Mouse (Mus musculus): Measurements from ENCODE around the gene Dgkb. TPM values are rescaled to one million over a fixed set of nuclear protein-coding genes. Genes with fewer than 3 reads are reported as not detected.

The Dgkb gene
- polyA plus RNA-seq, 1 experiment, result 1.5 TPM

DNA sequence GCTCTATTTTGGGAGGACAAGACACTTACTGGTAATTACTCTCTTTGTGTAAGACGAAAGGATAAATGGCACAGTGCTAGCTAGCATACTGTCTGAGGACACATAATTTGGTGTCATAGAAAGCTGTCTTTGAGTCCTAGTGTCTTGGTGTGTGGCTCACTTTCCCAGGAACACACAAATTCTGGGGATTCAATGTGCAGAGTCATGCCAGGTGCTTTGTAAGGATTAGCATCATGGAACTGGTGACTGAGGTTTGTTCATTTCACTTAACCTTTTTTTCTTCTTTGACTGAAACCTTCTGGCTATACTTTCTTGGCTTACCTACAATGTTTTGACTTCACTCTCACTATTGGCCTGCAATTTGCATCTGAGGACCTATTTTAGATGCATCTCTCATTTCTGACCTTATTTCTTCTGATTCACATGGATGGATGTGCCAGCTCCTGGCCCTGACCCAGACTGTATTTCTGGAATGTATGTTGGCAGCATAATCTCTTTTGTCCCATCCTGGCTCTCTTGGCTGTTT, 170.6 kb downstream of the Dgkb start:
- WGBS, result 71% methylated on average over 1 of the region's 1 CpGs
- DNase-seq (ENCODE audit: low read depth, low spot score), result no peak

DNA sequence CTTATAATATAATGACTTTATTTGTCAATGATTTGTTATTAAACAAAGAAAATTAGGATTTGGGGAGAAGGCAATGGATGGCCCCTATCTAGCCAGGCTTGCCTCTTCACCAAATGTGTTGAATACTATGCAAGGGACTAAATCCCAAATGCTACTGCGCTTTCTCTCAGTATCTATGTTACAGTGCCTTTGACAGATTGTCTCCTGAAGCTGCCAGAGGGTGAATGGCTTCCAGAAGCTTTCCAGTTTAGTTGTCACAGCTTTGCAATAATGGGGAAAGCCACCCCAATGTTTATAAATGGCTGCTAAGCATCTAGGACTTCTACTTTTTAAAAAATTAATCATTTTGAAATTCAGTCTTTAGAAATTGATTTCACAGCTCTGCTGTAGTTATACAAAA, 175.7 kb downstream of the Dgkb start:
- no peak for DNase-seq (ENCODE audit: low read depth, low spot score)
- 73% methylated on average over 1 of the region's 1 CpGs for whole genome bisulfite sequencing

DNA sequence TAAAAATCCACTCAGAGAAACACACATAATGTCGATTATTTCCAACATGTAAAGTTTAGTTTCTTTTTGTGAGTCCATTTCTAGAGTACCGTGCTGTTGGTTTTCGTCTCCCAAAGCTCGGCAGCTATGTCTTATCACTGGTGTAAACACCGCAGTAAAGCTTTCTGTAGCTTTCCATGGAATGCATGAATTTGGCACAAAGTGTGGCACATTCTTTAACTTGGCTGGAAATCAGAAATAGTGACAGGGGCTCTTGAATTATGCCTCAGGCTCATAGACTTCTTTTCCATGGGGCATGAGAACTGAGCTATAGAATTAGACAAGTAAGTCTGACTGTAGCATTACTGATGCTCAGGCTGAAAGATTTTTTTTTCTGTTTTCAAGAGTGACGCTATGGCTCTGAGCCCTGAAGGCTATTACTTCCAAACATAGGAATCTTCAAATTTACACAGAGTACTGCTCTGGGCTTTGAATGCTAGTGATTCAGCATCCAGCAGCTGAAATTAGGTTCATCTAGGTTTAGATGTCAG, 179.0 kb downstream of the Dgkb start:
- DNase-seq (ENCODE audit: low read depth, low spot score), result no peak
- 68% methylated on average over 6 of the region's 6 CpGs for WGBS

DNA sequence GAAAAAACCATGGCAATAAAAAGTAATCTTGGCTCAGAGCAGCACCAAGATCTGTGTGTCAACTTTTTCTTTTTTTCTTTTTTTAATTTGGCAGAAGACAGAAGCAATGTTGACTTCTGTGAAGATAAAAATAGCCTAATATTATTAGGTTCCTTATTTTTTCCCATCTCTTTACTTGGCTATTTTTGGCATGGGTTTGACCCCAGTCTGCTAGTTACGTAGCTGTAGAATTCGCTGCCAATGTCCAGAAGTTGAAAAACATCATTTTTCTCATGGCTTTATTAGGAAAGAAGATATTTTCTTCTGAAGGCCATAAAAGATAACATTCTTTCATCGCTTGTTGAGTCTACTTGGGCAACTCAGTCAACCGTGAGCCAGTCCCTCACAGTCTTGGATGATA, 200.1 kb downstream of the Dgkb start:
- DNase-seq (ENCODE audit: low read depth, low spot score), result no peak
- WGBS, result 68% methylated on average over 4 of the region's 4 CpGs

DNA sequence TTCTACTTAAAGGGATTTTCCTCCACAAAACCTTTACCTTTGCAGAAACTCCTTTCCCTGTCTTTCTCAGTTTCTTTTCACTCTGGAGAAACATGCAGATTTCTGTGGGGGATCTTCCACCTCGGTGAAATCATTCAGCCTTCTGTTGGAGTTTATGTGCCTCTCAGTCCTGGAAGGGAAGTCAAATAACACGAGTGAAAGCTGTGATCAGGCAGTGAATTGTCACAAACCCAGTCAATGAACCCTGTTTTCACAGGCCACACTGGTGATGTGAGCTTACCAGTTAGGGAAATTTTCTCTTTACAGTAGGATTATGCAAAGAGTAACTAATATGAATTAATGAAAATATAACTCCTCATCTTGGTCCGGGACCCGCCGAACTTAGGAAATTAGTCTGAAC, 229.7 kb downstream of the Dgkb start:
- DNase-seq (ENCODE audit: low read depth, low spot score), result no peak
- WGBS, result 82% methylated on average over 5 of the region's 5 CpGs

DNA sequence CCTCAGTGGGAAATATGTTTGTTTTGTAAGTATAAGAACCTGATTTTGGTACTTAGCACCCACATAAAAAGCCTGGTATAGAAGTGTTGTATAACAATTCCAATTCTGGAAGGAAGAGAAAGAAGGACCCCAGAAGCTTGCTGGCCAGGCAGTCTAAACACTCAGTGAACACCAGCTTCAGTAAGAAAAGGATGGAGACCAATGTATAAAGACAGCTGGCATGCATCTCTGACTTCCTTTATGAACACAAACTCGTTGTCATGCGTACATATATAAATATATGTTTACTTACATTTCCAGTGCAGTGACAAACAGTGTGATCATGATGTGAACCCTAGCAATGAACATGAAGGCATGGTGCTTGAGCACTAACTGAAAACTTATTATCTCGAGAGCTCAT, 270.7 kb downstream of the Dgkb start:
- 71% methylated on average over 3 of the region's 3 CpGs for WGBS
- DNase-seq (ENCODE audit: low read depth, low spot score), result no peak

DNA sequence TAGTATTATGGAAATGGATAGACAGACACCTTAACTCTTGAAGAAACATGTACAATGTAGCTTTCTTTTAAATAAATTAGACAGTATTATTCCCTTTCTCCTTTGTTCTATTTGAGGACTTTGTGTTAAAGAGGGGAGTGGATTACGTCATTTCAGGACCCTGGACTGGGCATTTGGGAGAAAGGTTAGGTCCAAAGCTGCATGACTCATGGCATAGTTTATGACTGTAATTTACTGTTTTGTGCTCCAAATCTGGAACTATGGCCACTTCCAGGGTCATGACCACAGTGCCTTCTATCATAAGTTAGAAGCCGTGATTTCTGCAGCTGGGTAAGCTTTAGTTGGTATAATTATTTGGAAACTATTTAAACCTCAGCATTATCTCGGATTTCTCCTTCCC, 294.4 kb downstream of the Dgkb start:
- no peak for DNase-seq (ENCODE audit: low read depth, low spot score)
- WGBS, result 38% methylated on average over 3 of the region's 3 CpGs

DNA sequence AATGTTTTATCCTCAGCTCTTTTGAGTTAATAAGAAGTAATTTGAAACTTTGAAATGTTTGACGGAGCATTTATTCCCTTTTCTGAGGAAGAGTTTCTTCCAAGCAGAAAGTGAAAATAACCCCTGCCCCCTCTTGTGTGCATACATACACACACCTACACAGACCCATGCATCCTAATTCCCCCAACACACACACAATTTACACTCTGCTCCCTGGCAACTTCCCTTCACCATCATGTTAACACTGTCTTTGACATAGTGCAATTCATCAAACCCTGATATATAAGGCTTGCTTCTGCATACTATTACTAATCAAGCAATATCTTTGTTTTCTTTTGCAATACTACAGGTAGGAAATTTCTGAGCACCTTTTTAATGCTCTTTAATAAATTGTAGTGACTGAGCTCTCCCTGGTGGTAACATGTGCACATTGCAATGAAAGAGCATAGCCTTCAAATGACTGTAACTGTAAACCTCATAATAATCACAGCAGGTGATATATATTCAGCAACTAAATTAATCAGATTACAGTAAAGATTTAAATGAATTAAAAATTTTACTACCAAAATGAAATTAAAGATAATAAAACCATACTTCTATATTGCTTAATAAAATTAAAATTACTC, 297.6 kb downstream of the Dgkb start:
- DNase-seq (ENCODE audit: low read depth, low spot score), result no peak
- 60% methylated on average over 1 of the region's 1 CpGs for WGBS

DNA sequence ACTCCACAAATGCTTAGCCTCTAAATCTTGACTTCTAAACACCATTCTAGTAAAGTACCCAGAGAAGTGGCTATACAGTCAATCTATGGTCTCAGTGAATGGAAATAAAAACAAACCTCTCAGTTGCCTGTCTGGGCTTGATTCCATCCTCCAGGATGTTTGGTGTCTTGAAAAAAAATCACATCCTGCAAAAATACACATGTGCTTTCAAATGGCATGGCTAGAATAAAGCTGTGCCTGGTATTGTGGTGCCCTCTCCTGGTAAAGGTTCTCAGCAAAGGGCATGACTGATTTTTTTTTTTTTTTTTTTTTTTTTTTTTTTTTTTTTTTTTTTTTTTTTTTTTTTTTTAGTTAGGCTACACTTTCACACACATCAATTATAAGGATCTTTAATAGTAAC, 306.0 kb downstream of the Dgkb start:
- no peak for DNase-seq (ENCODE audit: low read depth, low spot score)

DNA sequence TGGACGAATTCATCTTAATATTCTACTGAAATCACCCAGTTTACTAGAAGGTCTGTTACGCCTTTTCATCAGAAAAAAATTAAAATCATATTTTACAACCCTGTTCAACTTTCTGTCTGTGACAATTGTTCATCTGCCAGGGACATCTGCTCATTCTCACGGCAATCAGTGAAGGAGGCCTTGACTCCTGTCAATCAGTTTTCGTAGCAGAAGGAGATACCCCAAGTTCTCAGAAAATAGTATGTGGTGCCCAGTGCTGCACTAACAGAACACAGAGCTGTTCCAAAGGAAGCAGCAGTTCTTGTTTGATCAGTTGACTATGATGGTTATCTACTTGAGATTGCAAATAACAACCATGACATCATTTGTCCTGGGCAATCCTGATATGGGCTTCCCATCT, 307.8 kb downstream of the Dgkb start:
- WGBS, result 75% methylated on average over 4 of the region's 4 CpGs
- DNase-seq (ENCODE audit: low read depth, low spot score), result no peak

DNA sequence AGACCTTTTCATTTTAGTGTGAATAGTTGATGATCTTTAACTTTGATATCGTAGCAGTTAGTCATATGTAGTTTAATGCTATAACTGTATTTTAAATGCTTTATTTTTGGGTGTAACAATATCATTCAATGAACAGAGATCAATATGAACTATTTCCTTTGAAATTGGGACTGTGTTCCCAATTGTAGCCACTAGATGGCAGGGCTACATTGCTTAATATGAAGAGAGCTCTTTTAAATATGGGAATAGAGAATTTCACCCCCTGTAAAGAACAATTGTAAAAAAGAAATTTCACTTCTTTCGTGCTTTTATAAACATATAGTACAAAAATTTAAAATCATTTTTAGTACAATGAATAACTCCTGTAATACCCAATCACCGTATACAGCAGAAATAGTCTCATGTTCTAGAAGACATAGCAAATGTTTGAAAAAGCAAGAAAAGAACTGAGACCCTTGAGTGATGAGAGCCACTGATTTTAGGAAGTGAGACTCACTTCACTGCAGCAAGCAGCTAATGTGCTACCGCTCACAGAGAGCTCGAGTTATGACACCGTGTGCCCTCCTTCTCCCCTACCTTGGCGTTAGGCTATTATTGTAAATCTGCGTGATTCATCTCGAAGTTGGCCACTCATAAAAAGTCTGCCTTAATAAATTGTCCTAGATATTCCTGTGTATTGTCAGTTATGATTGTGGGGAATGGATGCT, 312.8 kb downstream of the Dgkb start:
- 55% methylated on average over 9 of the region's 9 CpGs for WGBS
- no peak for DNase-seq (ENCODE audit: low read depth, low spot score)

DNA sequence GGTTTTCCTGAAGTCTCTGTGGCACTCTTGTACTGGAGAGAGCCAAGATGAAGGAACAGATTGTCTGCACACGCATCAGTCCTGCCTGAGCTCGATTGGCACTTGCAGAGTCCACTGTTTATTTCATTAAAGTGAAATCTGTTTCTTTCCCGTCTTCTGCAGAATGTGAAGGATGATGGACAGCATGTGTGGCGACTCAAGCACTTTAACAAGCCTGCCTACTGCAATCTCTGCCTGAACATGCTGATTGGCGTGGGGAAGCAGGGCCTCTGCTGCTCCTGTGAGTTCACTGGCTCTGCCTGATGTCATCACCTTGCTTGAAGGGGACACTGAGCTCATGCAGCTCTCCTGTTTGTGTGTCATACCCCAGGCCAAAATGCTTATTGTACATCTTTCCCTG, 318.9 kb downstream of the Dgkb start:
- no peak for DNase-seq (ENCODE audit: low read depth, low spot score)
- 64% methylated on average over 5 of the region's 5 CpGs for WGBS

DNA sequence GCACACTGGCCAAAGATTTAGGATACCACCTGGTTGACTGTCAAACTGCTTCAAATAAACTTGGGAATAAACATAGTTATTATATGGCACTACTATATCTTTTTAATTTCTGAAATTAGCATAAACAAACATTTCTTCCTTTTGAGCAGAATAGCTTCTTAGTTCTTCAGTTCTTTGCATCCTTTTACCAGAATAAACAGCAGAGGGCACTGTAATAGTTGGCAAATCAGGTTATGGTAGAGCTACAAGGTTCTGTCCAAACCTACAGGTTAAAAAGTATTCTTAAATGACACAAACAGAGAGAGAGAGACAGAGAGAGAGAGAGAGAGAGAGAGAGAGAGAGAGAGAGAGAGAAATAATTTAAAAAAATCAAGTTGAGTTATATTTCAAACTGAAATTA, 322.5 kb downstream of the Dgkb start:
- no peak for DNase-seq (ENCODE audit: low read depth, low spot score)

DNA sequence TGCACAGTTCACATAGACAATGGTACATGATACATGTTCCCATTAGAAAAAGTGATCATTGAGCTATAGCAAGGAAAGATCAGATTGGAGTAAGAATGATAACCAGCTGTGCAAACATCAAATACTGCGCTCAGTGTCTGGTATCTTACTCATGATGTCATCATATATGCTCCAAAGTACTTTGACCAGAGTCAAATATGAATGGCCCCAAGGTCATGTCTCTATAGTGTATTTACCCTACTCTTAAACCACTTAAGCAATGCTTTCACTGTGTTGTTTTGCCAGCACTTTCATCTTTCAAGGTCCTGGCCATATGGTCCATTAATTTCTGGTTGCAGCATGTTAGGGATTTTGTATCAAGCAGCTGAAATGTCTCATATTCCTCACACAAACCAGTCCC, 415.1 kb downstream of the Dgkb start:
- no peak for DNase-seq (ENCODE audit: low read depth, low spot score)
- 58% methylated on average over 1 of the region's 1 CpGs for WGBS

DNA sequence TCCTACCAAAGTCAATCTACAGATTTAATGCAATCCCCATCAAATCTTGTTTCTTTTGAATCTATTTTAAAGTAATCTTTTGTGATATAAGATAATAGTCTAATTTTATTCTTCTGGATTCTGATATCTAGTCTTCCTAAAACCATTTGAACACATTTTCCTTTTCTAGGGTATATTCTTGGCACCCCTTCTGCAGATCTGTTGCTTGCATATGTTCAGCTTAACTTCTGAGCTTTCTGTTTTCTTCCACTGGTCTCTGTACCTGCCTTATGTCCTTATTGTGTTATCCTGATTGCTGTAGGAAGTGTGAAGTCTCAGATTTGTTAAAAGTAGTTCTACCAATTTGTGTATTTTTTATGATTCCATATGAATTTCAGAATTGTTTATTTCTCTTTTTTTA, 451.3 kb downstream of the Dgkb start:
- no peak for DNase-seq (ENCODE audit: low read depth, low spot score)

DNA sequence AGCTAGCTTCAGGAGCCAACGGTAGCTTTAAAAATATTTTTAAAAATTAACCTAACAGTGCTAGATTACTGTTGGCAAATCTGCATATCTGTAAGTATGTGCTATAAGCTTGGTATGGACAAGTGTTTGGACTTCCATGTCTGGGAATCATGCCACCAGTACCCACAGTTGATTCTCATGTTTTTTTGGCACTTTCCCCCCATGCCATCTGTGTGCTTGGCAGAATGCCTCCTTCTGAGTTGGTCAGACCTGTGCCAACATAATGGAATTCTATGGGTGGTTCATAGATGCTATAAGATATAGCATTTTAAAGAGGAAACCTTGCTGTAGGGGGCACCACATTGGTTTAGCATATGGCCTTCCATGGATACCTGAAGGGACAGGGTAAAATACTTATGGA, 484.0 kb downstream of the Dgkb start:
- DNase-seq (ENCODE audit: low read depth, low spot score), result no peak
- WGBS, result 64% methylated on average over 1 of the region's 1 CpGs

DNA sequence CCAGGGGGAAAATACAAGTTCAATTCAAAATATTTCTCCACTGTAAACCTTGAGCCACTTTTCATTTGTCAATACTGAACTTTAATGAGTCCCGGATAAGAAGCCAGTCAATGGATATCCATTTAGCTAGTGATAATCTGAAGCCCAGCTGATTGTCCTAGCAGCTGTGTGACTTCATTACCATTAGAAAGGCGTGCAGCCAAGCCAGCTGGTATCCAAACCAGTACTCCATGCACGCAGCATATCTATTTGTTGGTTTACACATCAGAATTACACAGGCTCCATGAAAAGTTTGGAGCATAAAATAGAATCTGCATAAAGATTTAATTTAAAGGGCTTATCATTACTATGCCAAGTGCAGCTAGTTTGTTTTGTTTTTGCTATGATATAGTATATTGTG, 486.3 kb downstream of the Dgkb start:
- WGBS, result 62% methylated on average over 3 of the region's 3 CpGs
- DNase-seq (ENCODE audit: low read depth, low spot score), result no peak

DNA sequence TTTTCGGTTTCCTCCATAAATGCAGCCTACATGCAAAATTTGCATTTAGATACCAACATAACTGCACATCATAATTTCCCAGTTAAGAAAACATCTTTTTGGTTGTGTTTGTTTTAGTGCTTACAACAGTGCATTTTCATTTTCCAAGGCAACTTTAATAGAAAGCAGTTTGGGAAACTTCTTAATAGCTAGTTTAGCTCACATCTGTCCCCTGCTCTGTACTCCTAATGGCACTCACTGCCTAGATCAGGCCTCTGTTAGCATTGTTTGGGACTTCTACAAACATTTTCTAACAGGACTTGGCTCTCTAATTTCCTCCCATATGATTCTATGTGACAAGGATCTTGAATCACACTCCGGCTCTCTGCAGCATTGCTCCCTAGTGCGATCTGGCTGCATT, 486.7 kb downstream of the Dgkb start:
- no peak for DNase-seq (ENCODE audit: low read depth, low spot score)
- 74% methylated on average over 3 of the region's 3 CpGs for WGBS

DNA sequence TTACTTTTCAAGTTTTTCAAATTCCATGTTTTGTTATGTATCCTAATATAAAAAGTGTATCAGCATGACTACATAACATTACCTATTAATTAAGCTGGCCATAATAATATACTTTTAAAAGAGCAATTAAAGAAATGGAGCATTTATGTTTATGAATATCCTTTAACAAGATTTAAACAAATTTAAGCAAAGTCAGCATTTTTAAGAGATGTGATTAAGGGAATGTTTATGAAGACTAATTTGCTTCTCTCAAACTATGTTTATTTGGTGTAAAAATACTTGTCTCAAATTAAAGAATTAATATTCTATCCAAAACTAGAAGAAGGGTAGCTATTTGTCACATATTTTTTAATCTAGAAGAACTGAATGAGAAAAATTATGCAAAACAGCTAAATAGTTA, 492.4 kb downstream of the Dgkb start:
- DNase-seq (ENCODE audit: low read depth, low spot score), result no peak

DNA sequence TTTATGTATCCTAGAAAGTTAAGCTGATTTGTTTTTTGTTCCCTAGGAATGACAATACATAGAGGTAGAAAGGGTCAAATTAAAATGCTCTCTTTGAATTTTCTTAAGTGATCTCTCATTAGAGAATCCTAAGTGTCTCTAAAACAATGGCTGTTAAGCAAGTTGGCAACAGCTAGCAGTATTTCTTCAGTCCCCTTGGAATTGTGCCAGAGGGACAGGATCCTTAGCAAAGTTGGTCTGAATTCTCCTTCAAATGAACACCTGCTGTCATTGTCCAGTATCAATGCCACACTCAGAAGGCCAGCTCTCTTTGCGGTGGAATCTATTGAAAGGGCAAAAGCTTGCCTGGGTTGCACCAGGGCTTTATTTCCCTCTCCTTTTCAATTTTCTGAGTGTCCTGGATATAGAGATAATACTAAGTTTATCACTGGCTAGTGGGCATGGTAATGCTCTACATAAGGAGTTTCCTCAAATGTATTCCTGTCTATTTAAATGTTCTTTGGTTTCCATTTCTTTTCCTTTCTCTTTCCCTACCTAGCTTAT, 510.3 kb downstream of the Dgkb start:
- 83% methylated on average over 1 of the region's 1 CpGs for WGBS

DNA sequence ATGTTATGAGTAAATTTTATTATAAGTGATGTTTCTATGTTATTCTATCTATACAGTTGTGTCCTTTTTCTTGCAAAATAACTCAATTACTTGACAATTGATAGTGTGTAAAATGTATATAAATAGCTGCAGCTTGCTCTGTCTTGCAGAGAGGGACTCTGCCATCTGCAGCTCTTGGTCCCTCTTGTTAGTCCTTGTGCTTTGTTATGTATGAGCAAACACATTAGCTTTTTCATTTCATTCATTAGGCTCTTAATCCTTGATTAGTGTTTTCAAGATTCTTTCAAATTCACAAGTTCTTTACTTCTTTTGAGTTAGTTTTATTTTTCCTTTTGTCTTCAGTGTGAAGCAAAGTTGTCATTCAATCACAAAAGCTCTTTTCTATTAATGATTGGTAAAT, 511.3 kb downstream of the Dgkb start:
- DNase-seq (ENCODE audit: low read depth, low spot score), result no peak

More for the DNA sequence above, 510.3 kb downstream of the Dgkb start:
- DNase-seq (ENCODE audit: low read depth, low spot score), result no peak
